In genomic region chr14:77928021-77928420, GRCm38 (mm10) we compare ENCODE assay signal across 10 mouse cellular contexts. TPM values are rescaled to one million over a fixed set of nuclear protein-coding genes. Genes with fewer than 3 reads are reported as not detected.
DNase-seq lines count a peak whose midpoint lies in the region; ATAC-seq and TF ChIP-seq lines count a peak whose summit lies in the region.
"Had no signal": no experiment of that assay in that cellular context is flagged by ENCODE, and none has a peak within 500 bp of the region (broad histone marks: within the 10 kb centered on the region; RNA-seq: fewer than 3 reads in every experiment).

No protein-coding gene starts in this region.

- no peak for ATAC-seq in liver, embryonic 12.5 days
- no peak for ATAC-seq in limb, embryonic 11.5 days (ENCODE audit: insufficient number of reproducible peaks, low FRiP score, low TSS enrichment, low read depth)

- DNase-seq in liver, adult 2 months (ENCODE audit: extremely low read depth, low read depth, low spot score) = peak; percentile 33
- DNase-seq in adrenal gland, adult 8-10 months = peak; percentile 35
- peak; percentile 44 for DNase-seq in embryo, embryonic 11.5 days (ENCODE audit: low read depth, low spot score)
- peak; percentile 85 for DNase-seq in kidney, adult 9 months
- DNase-seq in limb, embryonic 11.5 days (ENCODE audit: low spot score) = peak; percentile 74
- DNase-seq in retina, embryonic 14.5 days (ENCODE audit: low spot score) = peak; percentile 86
- peak; percentile 52 to 65 for DNase-seq in thymus, postnatal 36 days

- peaks cover 9% of the 10 kb centered on the region for H3K4me1 ChIP-seq in liver, adult 2 months (ENCODE audit: control insufficient read depth, insufficient read depth, low read length)
- H3K4me1 ChIP-seq in liver, embryonic 12.5 days = no peaks in the 10 kb centered on the region
- H3K4me1 ChIP-seq in limb, embryonic 11.5 days (ENCODE audit: control insufficient read depth, insufficient read depth, low read length) = peaks cover 5% of the 10 kb centered on the region

- H3K9me3 ChIP-seq in liver, embryonic 12.5 days (replicated peaks) = no peaks in the 10 kb centered on the region
- H3K9me3 ChIP-seq in limb, embryonic 11.5 days (ENCODE audit: control insufficient read depth, low read length) = no peaks in the 10 kb centered on the region
- H3K9me3 ChIP-seq: neural tube, embryonic 13.5 days had no signal

- no peaks in the 10 kb centered on the region for H3K36me3 ChIP-seq in liver, adult 2 months (ENCODE audit: control insufficient read depth, insufficient read depth, low read length)
- H3K36me3 ChIP-seq in liver, embryonic 12.5 days = no peaks in the 10 kb centered on the region
- no peaks in the 10 kb centered on the region for H3K36me3 ChIP-seq in limb, embryonic 11.5 days (ENCODE audit: control insufficient read depth, insufficient read depth, low read length)
- H3K36me3 ChIP-seq: neural tube, embryonic 13.5 days had no signal

- peak; percentile 18; the same call in 1 of the 2 replicates for TF ChIP-seq CTCF in liver, adult 2 months (IDR thresholded peaks at IDR 0.05; ENCODE audit: low read depth, low read length)

- no peak overlapping the region for H3K4me2 ChIP-seq in liver, embryonic 12.5 days
- no peak overlapping the region for H3K4me2 ChIP-seq in limb, embryonic 11.5 days (ENCODE audit: low read depth, severe bottlenecking)
- H3K4me2 ChIP-seq: neural tube, embryonic 13.5 days had no signal

- H3K9ac ChIP-seq in liver, adult 2 months (ENCODE audit: low read depth, low read length) = no peak overlapping the region
- no peak overlapping the region for H3K9ac ChIP-seq in liver, embryonic 12.5 days
- no peak overlapping the region for H3K9ac ChIP-seq in limb, embryonic 11.5 days (ENCODE audit: low read length)
- H3K9ac ChIP-seq: neural tube, embryonic 13.5 days had no signal

- no peak overlapping the region for H3K4me3 ChIP-seq in liver, adult 2 months (ENCODE audit: insufficient read depth, low read depth, low read length)
- no peak overlapping the region for H3K4me3 ChIP-seq in liver, embryonic 12.5 days
- H3K4me3 ChIP-seq in limb, embryonic 11.5 days (ENCODE audit: low read depth, low read length) = no peak overlapping the region
- H3K4me3 ChIP-seq: erythroblast, embryonic 14.5 days; neural tube, embryonic 13.5 days had no signal

- no peak overlapping the region for H3K27ac ChIP-seq in liver, adult 2 months (replicated peaks; ENCODE audit: insufficient read depth, low read depth, low read length)
- no peak overlapping the region for H3K27ac ChIP-seq in liver, embryonic 12.5 days
- no peak overlapping the region for H3K27ac ChIP-seq in limb, embryonic 11.5 days (replicated peaks; ENCODE audit: low read depth, low read length)
- H3K27ac ChIP-seq: neural tube, embryonic 13.5 days had no signal

- H3K27me3 ChIP-seq in liver, adult 2 months (ENCODE audit: control insufficient read depth, insufficient read depth, low read length) = no peaks in the 10 kb centered on the region
- no peaks in the 10 kb centered on the region for H3K27me3 ChIP-seq in liver, embryonic 12.5 days (replicated peaks)
- H3K27me3 ChIP-seq in limb, embryonic 11.5 days (ENCODE audit: control insufficient read depth, insufficient read depth, low read length) = no peaks in the 10 kb centered on the region
- H3K27me3 ChIP-seq: neural tube, embryonic 13.5 days had no signal

- TF ChIP-seq POLR2A in liver, adult 2 months (IDR thresholded peaks at IDR 0.05; ENCODE audit: extremely low read depth, insufficient read depth, low read length) = no peak

- H3K79me2 ChIP-seq in liver, adult 2 months (ENCODE audit: control insufficient read depth, insufficient read depth, low read length) = no peaks in the 10 kb centered on the region

- WGBS in liver, adult 2 months = 29% methylated on average over 6 of the region's 6 CpGs
- 31% methylated on average over 6 of the region's 6 CpGs for WGBS in liver, embryonic 12.5 days (ENCODE audit: insufficient replicate concordance)
- WGBS in limb, embryonic 11.5 days = 51% methylated on average over 6 of the region's 6 CpGs

RNA-seq across cellular contexts. Expression of gene Epsti1, which starts 24.0 kb away (rescaled TPM):
- total RNA-seq in liver, adult 2 months (2014; rRNA removed) = 3.7 and 5.9 TPM in 2 replicates
- polyA plus RNA-seq in liver, adult 2 months (2012; rRNA removed) = 0.95 and 1.4 TPM in 2 replicates
- polyA plus RNA-seq in liver, embryonic 12.5 days (2016; fragmentation: Nextera tagmentation; extraction: Ambion mirVana) = 1.1 and 1.2 TPM in 2 replicates
- 1 to 10 TPM; 1.1 to 2.5 (median 1.6) TPM for total RNA-seq in adrenal gland, adult 8-10 months (2022)
- 0.08 and 0.44 TPM in 2 replicates for polyA plus RNA-seq in limb, embryonic 11.5 days (2014; fragmentation: Nextera tagmentation; extraction: Ambion mirVana)

RNA-seq across cellular contexts. Expression of gene Dnajc15, which starts 53.1 kb away (rescaled TPM):
- 9.0 and 10.1 TPM in 2 replicates for total RNA-seq in liver, adult 2 months (2014; rRNA removed)
- 5.3 and 5.8 TPM in 2 replicates for polyA plus RNA-seq in liver, adult 2 months (2012; rRNA removed)
- polyA plus RNA-seq in liver, embryonic 12.5 days (2016; fragmentation: Nextera tagmentation; extraction: Ambion mirVana) = 60.8 and 62.5 TPM in 2 replicates
- total RNA-seq in adrenal gland, adult 8-10 months (2022) = 100 to 1,000 TPM; 203 to 420 (median 336) TPM
- polyA plus RNA-seq in limb, embryonic 11.5 days (2014; fragmentation: Nextera tagmentation; extraction: Ambion mirVana) = 117 and 119 TPM in 2 replicates

Comparison
In these comparisons a context has a peak if more than half of its experiments do, and no peak if none do; other contexts are left out.
1. DNase-seq: peak in every context shown above with its lines; median percentile 86 in retina, embryonic 14.5 days; 85 in kidney, adult 9 months; 74 in limb, embryonic 11.5 days; 58 in thymus, postnatal 36 days; 44 in embryo, embryonic 11.5 days; 35 in adrenal gland, adult 8-10 months; 33 in liver, adult 2 months.